Mouse (Mus musculus) mesoderm, embryonic 11.5 days (tissue): ENCODE data around the gene Sstr3.

Experiments used
- DNase-seq: peaks from one replicate; pipeline ENCODE4 v3.0.0-alpha.2; 2012; ENCODE audit warnings: low read depth, low spot score

Gene Sstr3

GRCm38 (mm10) chr15:78502437-78503132 is 41.9 kb downstream of the Sstr3 start:
- no peak for DNase-seq

DNA sequence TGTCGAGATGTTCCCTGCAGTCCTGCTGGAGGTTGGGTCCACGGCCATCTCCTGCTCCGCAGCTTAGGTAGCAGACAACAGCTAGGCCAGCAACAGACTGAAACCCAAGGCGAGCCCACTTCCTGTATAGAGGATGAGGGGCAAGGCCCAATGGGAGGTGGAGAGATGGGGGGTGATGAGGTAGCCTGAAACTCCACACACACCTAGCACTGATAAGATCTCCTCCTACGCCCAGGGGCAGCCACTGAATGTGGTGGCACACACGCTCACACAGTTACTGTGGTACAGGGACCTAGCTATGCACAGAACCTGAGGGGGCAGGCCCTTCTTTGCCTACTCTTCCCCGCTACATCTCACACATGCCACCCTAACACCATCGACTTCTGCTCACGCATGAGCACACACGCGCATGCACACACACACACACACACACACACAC is 49.5 kb downstream of the Sstr3 start, which contains the start of gene Il2rb:
Gene Il2rb, minus strand, starts transcription at position 304 of the 439 bp plus-strand sequence.
- DNase-seq: no peak

DNA sequence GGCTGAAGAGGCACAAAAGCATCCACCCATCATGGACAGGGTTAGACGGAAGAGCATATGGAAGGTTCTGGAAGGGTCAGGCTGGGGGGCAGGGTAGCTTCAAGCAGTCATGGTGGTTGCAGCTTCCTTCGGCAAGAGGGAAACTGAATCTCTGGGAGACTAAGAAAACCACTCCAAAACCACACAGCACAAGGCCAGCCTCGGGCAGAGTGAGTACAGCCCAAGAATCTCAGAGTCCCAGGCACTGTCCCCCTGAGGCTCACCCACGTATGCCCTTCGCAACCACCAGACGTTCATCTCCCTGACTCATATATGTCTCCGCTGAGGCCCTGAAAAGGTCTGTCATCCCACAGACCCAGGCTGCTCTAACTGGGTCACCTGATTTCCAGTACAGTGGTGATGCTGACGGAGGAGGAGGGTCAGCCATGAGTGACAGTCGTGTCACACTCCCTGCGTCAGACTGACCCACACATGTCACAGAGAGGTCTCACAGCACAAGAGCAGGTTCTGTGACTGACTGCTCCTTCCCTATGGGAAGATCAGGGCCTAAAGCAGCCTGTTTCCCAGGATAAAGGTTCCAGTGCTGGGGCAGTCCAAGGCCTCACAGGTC is 51.0 kb downstream of the Sstr3 start:
- no peak for DNase-seq

DNA sequence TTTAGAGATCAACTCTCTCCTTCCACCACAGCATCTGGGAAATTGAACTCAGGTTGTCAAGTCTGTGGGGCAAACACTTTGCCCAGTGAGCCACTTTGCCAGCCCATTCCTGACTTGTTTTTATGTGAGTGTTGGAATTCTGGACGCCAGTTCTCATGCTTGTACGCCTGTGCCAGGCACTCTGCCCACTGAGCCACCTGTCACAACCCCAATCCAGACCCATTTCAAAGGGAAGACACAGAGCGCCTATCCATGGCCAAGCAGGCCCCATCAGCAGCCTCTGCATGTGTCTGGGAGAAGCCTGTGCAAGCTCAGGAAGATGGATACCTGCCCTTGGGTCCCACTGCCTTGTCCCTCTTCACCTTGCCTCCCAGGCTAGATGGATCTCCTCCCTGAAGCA is 53.2 kb downstream of the Sstr3 start:
- no peak for DNase-seq

GRCm38 (mm10) chr15:78489906-78490305 is 54.6 kb downstream of the Sstr3 start:
- DNase-seq: no peak

- no peak for DNase-seq
Measured at GRCm38 (mm10) chr15:78489248-78489647, 55.2 kb downstream of the Sstr3 start.

- DNase-seq: no peak
Measured at GRCm38 (mm10) chr15:78487066-78487465, 57.4 kb downstream of the Sstr3 start.
